Mouse (Mus musculus): ENCODE measurements around the gene Pecam1. TPM values are rescaled to one million over a fixed set of nuclear protein-coding genes. Genes with fewer than 3 reads are reported as not detected.
"Not testable (repeated sequence)": the region's sequence is repeated elsewhere in the genome, so short reads cannot be mapped to it uniquely, and the experiment has no call there.

Gene Pecam1
- polyA plus RNA-seq, 1 experiment from 2014 or later: 46.8 TPM

DNA sequence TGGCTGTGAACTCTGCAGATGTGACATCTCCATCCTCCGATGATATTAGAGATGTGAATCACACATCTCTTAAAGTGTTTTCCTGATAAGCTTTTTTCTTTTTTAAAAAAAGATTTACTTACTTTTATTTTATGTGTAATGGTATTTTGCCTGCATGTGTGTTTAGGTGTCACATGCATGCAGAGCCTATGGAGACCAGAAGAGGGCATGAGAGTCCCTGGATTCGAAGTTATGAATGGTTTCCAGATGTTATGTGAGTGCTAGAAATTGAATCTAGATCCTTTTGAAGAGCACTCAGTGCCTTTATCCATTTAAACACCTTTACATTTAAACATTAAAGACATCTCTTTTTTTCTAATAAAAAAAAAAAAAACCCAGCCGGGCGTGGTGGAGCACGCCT lies 5.5 kb downstream of the Pecam1 start:
- Histone ChIP-seq H3K4me2 (ENCODE audit: low read depth, low read length) (no peak overlapping the region), H3K27ac (replicated peaks; ENCODE audit: low read depth, low read length) (no peak overlapping the region), H3K4me1 (ENCODE audit: control insufficient read depth, insufficient read depth, low read length) (no peaks in the 10 kb centered on the region), H3K27me3 (replicated peaks; ENCODE audit: control insufficient read depth, insufficient read depth, low read length) (no peaks in the 10 kb centered on the region), H3K9ac (ENCODE audit: low read depth, low read length) (no peak overlapping the region), H3K4me3 (ENCODE audit: low read depth, low read length) (no peak overlapping the region), H3K36me3 (ENCODE audit: control insufficient read depth, insufficient read depth, low read length) (no peaks in the 10 kb centered on the region), H3K9me3 (ENCODE audit: control insufficient read depth, low read length) (peaks cover 9% of the 10 kb centered on the region; the same call in 1 of the 2 replicates)
- ATAC-seq (ENCODE audit: low read depth) (no peak), DNase-seq (ENCODE audit: low spot score) (no peak)
- WGBS: 83% methylated on average over 5 of the region's 5 CpGs

DNA sequence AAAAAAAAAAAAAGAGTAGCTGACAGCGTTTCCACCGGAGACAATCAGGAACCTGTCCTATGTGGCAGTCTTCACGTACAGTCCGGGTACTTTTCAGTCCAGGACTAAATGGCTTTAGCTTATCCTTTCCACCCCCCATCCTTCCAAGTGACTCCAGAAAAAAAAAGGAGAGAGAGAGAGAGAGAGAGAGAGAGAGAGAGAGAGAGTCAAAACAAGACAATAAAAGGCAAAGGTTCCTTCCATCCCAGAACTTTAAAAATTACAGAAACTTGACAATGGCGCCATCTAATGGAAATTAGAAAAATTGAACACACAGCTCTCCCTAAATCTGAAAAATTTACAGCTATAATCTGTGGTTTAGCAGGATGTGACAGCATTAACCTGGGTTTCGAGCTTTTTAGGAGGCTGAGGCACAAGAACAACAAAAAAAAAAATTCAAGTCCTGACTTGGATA lies 8.0 kb downstream of the Pecam1 start:
- ATAC-seq (ENCODE audit: low read depth): 0 out of 2 replicates have a peak, but pooled peaks have one; percentile 15
- H3K27ac ChIP-seq (replicated peaks; ENCODE audit: low read depth, low read length): no peak overlapping the region
- DNase-seq (ENCODE audit: low spot score): no peak

GRCm38 (mm10) chr11:106741826-106742225 lies 8.6 kb downstream of the Pecam1 start:
- no peaks in the 10 kb centered on the region for H3K27me3 ChIP-seq (replicated peaks; ENCODE audit: control insufficient read depth, insufficient read depth, low read length)
- no peak overlapping the region for H3K4me3 ChIP-seq (ENCODE audit: low read depth, low read length)
- no peak overlapping the region for H3K4me2 ChIP-seq (ENCODE audit: low read depth, low read length)
- no peak overlapping the region for H3K27ac ChIP-seq (replicated peaks; ENCODE audit: low read depth, low read length)
- WGBS: 92% methylated on average over 3 of the region's 3 CpGs
- H3K9me3 ChIP-seq (ENCODE audit: control insufficient read depth, low read length): no peaks in the 10 kb centered on the region
- DNase-seq (ENCODE audit: low spot score) (no peak), ATAC-seq (ENCODE audit: low read depth) (no peak)
- no peaks in the 10 kb centered on the region for H3K4me1 ChIP-seq (ENCODE audit: control insufficient read depth, insufficient read depth, low read length)
- H3K36me3 ChIP-seq (ENCODE audit: control insufficient read depth, insufficient read depth, low read length): no peaks in the 10 kb centered on the region
- H3K9ac ChIP-seq (ENCODE audit: low read depth, low read length): no peak overlapping the region

More for the DNA sequence above, 8.0 kb downstream of the Pecam1 start:
- no peaks in the 10 kb centered on the region for H3K36me3 ChIP-seq (ENCODE audit: control insufficient read depth, insufficient read depth, low read length)
- H3K4me2 ChIP-seq (ENCODE audit: low read depth, low read length): no peak overlapping the region
- H3K4me3 ChIP-seq (ENCODE audit: low read depth, low read length): no peak overlapping the region
- 47% methylated on average over 6 of the region's 6 CpGs for WGBS
- H3K4me1 ChIP-seq (ENCODE audit: control insufficient read depth, insufficient read depth, low read length): no peaks in the 10 kb centered on the region
- H3K9me3 ChIP-seq (ENCODE audit: control insufficient read depth, low read length): peaks cover 3% of the 10 kb centered on the region; the same call in 1 of the 2 replicates
- no peaks in the 10 kb centered on the region for H3K27me3 ChIP-seq (replicated peaks; ENCODE audit: control insufficient read depth, insufficient read depth, low read length)
- no peak overlapping the region for H3K9ac ChIP-seq (ENCODE audit: low read depth, low read length)

- Histone ChIP-seq H3K4me1 (ENCODE audit: control insufficient read depth, insufficient read depth, low read length) (no peaks in the 10 kb centered on the region), H3K4me3 (ENCODE audit: low read depth, low read length) (no peak overlapping the region), H3K9me3 (ENCODE audit: control insufficient read depth, low read length) (no peaks in the 10 kb centered on the region), H3K27ac (replicated peaks; ENCODE audit: low read depth, low read length) (no peak overlapping the region), H3K9ac (ENCODE audit: low read depth, low read length) (no peak overlapping the region), H3K27me3 (replicated peaks; ENCODE audit: control insufficient read depth, insufficient read depth, low read length) (no peaks in the 10 kb centered on the region), H3K4me2 (ENCODE audit: low read depth, low read length) (no peak overlapping the region), H3K36me3 (ENCODE audit: control insufficient read depth, insufficient read depth, low read length) (no peaks in the 10 kb centered on the region)
- DNase-seq (ENCODE audit: low spot score) (no peak), ATAC-seq (ENCODE audit: low read depth) (no peak)
- WGBS: 60% methylated on average over 6 of the region's 6 CpGs
These were observed 9.2 kb downstream of the Pecam1 start for GRCm38 (mm10) chr11:106741232-106741631.

- not testable (repeated sequence) for H3K27ac ChIP-seq (replicated peaks; ENCODE audit: low read depth, low read length); DNase-seq (ENCODE audit: low spot score); H3K9ac ChIP-seq (ENCODE audit: low read depth, low read length); ATAC-seq (ENCODE audit: low read depth); H3K36me3 ChIP-seq (ENCODE audit: control insufficient read depth, insufficient read depth, low read length); H3K4me1 ChIP-seq (ENCODE audit: control insufficient read depth, insufficient read depth, low read length); H3K9me3 ChIP-seq (ENCODE audit: control insufficient read depth, low read length); H3K27me3 ChIP-seq (replicated peaks; ENCODE audit: control insufficient read depth, insufficient read depth, low read length); H3K4me3 ChIP-seq (ENCODE audit: low read depth, low read length); H3K4me2 ChIP-seq (ENCODE audit: low read depth, low read length)
- 96% methylated on average over 5 of the region's 8 CpGs for WGBS
These were observed 9.7 kb downstream of the Pecam1 start for GRCm38 (mm10) chr11:106740724-106741123.

GRCm38 (mm10) chr11:106739116-106739515 lies 11.3 kb downstream of the Pecam1 start:
- no peaks in the 10 kb centered on the region for H3K4me1 ChIP-seq (ENCODE audit: control insufficient read depth, insufficient read depth, low read length)
- H3K9me3 ChIP-seq (ENCODE audit: control insufficient read depth, low read length): no peaks in the 10 kb centered on the region
- H3K27ac ChIP-seq (replicated peaks; ENCODE audit: low read depth, low read length): no peak overlapping the region
- 91% methylated on average over 2 of the region's 2 CpGs for WGBS
- no peak for DNase-seq (ENCODE audit: low spot score)
- H3K36me3 ChIP-seq (ENCODE audit: control insufficient read depth, insufficient read depth, low read length): no peaks in the 10 kb centered on the region
- no peak for ATAC-seq (ENCODE audit: low read depth)
- no peak overlapping the region for H3K4me2 ChIP-seq (ENCODE audit: low read depth, low read length)
- no peak overlapping the region for H3K9ac ChIP-seq (ENCODE audit: low read depth, low read length)
- H3K27me3 ChIP-seq (replicated peaks; ENCODE audit: control insufficient read depth, insufficient read depth, low read length): no peaks in the 10 kb centered on the region
- H3K4me3 ChIP-seq (ENCODE audit: low read depth, low read length): no peak overlapping the region

DNA sequence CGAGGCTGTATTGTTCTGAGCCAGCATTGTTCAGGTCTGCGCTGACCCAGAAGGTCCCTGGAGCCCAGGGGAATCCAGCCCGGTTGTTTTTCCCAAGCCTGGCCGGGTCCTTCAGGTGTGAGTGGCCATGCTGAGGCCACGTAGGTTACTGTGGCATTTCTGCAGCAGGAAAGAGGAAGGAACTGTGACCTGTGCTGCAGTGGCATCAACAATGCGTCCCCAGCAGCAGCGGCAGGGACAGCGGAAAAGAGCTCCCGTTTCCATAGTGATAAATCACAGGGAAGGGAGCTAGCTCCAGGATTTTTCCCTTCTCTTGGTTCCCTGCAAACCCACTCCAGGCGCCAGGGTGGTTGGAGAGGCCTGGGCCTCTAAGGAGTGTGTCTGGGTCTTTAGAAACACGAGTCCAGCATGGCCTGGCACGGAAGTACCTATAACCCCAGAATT lies 13.2 kb downstream of the Pecam1 start:
- peak; percentile 56 for DNase-seq (ENCODE audit: low spot score)
- peak; percentile 37; the same call in 1 of the 2 replicates for ATAC-seq (ENCODE audit: low read depth)
- no peak overlapping the region for H3K9ac ChIP-seq (ENCODE audit: low read depth, low read length)

DNA sequence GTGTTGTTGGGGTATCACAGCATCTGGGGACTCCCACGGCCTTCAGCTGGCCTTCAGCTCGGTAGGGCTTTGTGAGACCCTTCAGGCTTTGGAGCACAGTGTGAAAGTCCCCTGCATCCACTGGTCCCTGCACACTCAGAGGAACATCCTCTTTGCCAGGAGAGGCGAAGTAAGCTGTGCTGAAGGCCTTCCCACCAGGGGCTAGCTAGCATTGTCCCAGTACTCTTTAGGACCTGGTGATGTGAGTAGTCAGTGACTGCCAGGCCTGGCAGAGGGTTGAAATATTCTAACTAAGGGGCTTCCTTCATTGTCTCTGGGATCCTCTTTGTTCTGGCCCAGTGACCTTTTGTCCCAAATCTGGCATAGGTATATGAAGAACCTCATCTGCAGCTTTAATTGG lies 13.8 kb downstream of the Pecam1 start:
- Histone ChIP-seq H3K9ac (ENCODE audit: low read depth, low read length) (no peak overlapping the region), H3K4me2 (ENCODE audit: low read depth, low read length) (no peak overlapping the region), H3K9me3 (ENCODE audit: control insufficient read depth, low read length) (no peaks in the 10 kb centered on the region), H3K36me3 (ENCODE audit: control insufficient read depth, insufficient read depth, low read length) (no peaks in the 10 kb centered on the region), H3K27ac (replicated peaks; ENCODE audit: low read depth, low read length) (0 out of 2 replicates have a peak overlapping the region, but pooled peaks have one; percentile 1), H3K4me3 (ENCODE audit: low read depth, low read length) (no peak overlapping the region), H3K4me1 (ENCODE audit: control insufficient read depth, insufficient read depth, low read length) (no peaks in the 10 kb centered on the region), H3K27me3 (replicated peaks; ENCODE audit: control insufficient read depth, insufficient read depth, low read length) (no peaks in the 10 kb centered on the region)
- no peak for DNase-seq (ENCODE audit: low spot score)
- 76% methylated on average over 3 of the region's 3 CpGs for WGBS
- no peak for ATAC-seq (ENCODE audit: low read depth)

More for the DNA sequence above, 13.2 kb downstream of the Pecam1 start:
- H3K9me3 ChIP-seq (ENCODE audit: control insufficient read depth, low read length): no peaks in the 10 kb centered on the region
- no peak overlapping the region for H3K4me2 ChIP-seq (ENCODE audit: low read depth, low read length)
- H3K36me3 ChIP-seq (ENCODE audit: control insufficient read depth, insufficient read depth, low read length): no peaks in the 10 kb centered on the region
- H3K4me1 ChIP-seq (ENCODE audit: control insufficient read depth, insufficient read depth, low read length): no peaks in the 10 kb centered on the region
- no peaks in the 10 kb centered on the region for H3K27me3 ChIP-seq (replicated peaks; ENCODE audit: control insufficient read depth, insufficient read depth, low read length)
- WGBS: 31% methylated on average over 12 of the region's 12 CpGs
- no peak overlapping the region for H3K27ac ChIP-seq (replicated peaks; ENCODE audit: low read depth, low read length)
- H3K4me3 ChIP-seq (ENCODE audit: low read depth, low read length): no peak overlapping the region

DNA sequence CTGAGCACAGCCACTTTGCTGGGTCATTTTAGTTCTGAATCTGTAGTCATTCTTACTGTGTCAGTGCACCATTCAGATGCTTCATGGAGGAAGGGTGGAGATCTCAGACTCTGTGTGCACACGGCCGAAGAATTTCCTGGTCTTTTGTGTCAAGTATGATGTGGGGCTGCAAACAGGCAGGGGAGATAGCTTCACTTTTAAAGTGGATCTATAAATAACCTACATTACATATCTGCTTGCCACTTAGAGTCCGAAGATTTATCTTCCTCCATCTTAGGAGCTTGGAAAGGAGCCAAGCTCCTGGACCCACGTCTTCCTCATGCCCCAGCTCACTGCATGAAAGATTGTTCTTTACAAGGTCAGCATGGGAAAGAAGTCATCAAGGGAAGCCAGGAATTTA lies 19.7 kb downstream of the Pecam1 start:
- DNase-seq (ENCODE audit: low spot score) (no peak), ATAC-seq (ENCODE audit: low read depth) (no peak)
- no peak overlapping the region for H3K27ac ChIP-seq (replicated peaks; ENCODE audit: low read depth, low read length)
- no peak overlapping the region for H3K4me2 ChIP-seq (ENCODE audit: low read depth, low read length)
- H3K4me3 ChIP-seq (ENCODE audit: low read depth, low read length): no peak overlapping the region
- no peak overlapping the region for H3K9ac ChIP-seq (ENCODE audit: low read depth, low read length)
- no peaks in the 10 kb centered on the region for H3K9me3 ChIP-seq (ENCODE audit: control insufficient read depth, low read length)
- H3K36me3 ChIP-seq (ENCODE audit: control insufficient read depth, insufficient read depth, low read length): no peaks in the 10 kb centered on the region
- peaks cover 5% of the 10 kb centered on the region; the same call in 1 of the 2 replicates for H3K4me1 ChIP-seq (ENCODE audit: control insufficient read depth, insufficient read depth, low read length)
- 71% methylated on average over 4 of the region's 4 CpGs for WGBS
- no peaks in the 10 kb centered on the region for H3K27me3 ChIP-seq (replicated peaks; ENCODE audit: control insufficient read depth, insufficient read depth, low read length)

Data from embryonic facial prominence, embryonic 14.5 days (tissue).